Mouse (Mus musculus): ENCODE measurements around the gene Lcn4. TPM values are rescaled to one million over a fixed set of nuclear protein-coding genes. Genes with fewer than 3 reads are reported as not detected.

The Lcn4 gene
- polyA plus RNA-seq, 1 experiment from 2014 or later: not detected

Other genes with a start within 250 kb of the Lcn4 start
- gene Sec16a, start 226.1 kb downstream of the Lcn4 start, polyA plus RNA-seq (2015; fragmentation: Nextera tagmentation; extraction: Ambion mirVana): 12.8 and 13.8 TPM in 2 replicates
- 11.4 and 12.1 TPM in 2 replicates for gene Notch1, start 154.6 kb downstream of the Lcn4 start, polyA plus RNA-seq (2015; fragmentation: Nextera tagmentation; extraction: Ambion mirVana)
- 170 and 185 TPM in 2 replicates for gene Egfl7, start 91.3 kb downstream of the Lcn4 start, polyA plus RNA-seq (2015; fragmentation: Nextera tagmentation; extraction: Ambion mirVana)
- not detected in 2 replicates for gene Gm20532, start 84.6 kb downstream of the Lcn4 start, polyA plus RNA-seq (2015; fragmentation: Nextera tagmentation; extraction: Ambion mirVana)
- gene Agpat2, start 66.9 kb downstream of the Lcn4 start, polyA plus RNA-seq (2015; fragmentation: Nextera tagmentation; extraction: Ambion mirVana): 21.8 and 23.2 TPM in 2 replicates
- gene Fam69b, start 42.8 kb downstream of the Lcn4 start, polyA plus RNA-seq (2015; fragmentation: Nextera tagmentation; extraction: Ambion mirVana): 17.2 and 18.7 TPM in 2 replicates
- not detected in 2 replicates for gene Abo, start 193.7 kb upstream of the Lcn4 start, polyA plus RNA-seq (2015; fragmentation: Nextera tagmentation; extraction: Ambion mirVana)
- gene Surf6, start 231.6 kb upstream of the Lcn4 start, polyA plus RNA-seq (2015; fragmentation: Nextera tagmentation; extraction: Ambion mirVana): 12.8 and 13.2 TPM in 2 replicates
- 37.8 and 41.2 TPM in 2 replicates for gene Med22, start 239.4 kb upstream of the Lcn4 start, polyA plus RNA-seq (2015; fragmentation: Nextera tagmentation; extraction: Ambion mirVana)
- gene Rpl7a, start 239.5 kb upstream of the Lcn4 start, polyA plus RNA-seq (2015; fragmentation: Nextera tagmentation; extraction: Ambion mirVana): 364 and 394 TPM in 2 replicates
- gene Surf2, start 245.1 kb upstream of the Lcn4 start, polyA plus RNA-seq (2015; fragmentation: Nextera tagmentation; extraction: Ambion mirVana): 31.5 and 35.6 TPM in 2 replicates
- gene Surf1, start 245.2 kb upstream of the Lcn4 start, polyA plus RNA-seq (2015; fragmentation: Nextera tagmentation; extraction: Ambion mirVana): 43.4 and 44.3 TPM in 2 replicates